Mouse (Mus musculus) kidney, adult 2 months (tissue): ENCODE results near the gene Sept9.

Experiments used
- CTCF ChIP-seq: fragments of 200-500 bp; conservative IDR thresholded peaks from 2 replicates; pipeline ENCODE4 v1.5.1; 2011; ENCODE audit warnings: low read depth, mild to moderate bottlenecking, control low read depth, low read length, moderate library complexity, mixed read lengths; ENCODE audit not compliant: insufficient read depth, insufficient read length
- POLR2A ChIP-seq: fragments of 200-500 bp; IDR thresholded peaks from one replicate; pipeline ENCODE4 v1.6.1; 2011; ENCODE audit warnings: low read depth, low read length, control low read depth

DNA sequence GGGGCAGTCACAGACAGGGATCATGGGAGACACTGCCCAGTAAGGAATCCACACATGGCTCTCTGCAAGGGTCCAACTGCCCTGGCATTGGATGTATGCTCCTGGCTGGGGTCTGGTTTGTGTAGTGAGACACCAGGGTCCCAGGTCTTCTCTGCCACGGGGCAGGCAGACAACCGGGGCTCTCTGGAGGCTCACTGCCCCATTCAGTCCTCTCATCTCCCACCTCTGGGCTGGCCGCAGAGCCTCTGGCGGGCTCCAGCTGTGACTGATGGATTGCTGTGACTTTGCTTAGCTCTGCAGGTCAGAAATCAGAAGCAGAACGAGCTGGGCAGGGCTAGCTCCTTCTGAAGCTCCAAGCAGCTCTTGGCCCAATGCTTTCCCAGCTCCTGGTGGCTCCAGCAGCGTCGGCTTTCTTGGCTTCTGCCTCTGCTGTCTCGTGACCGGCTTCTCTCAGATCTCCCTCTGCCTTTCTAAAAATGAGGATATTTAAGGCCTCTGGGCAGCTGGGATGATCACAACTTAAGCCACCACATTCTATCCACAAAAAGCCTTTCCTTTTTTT, 36.5 kb downstream of the Sept9 start:
- no peak for TF ChIP-seq CTCF
- no peak for TF ChIP-seq POLR2A
